Mouse (Mus musculus): ENCODE measurements around the gene Gp9. TPM values are rescaled to one million over a fixed set of nuclear protein-coding genes. Genes with fewer than 3 reads are reported as not detected.
A peak's percentile ranks its signal among the peaks of the same experiment; 100 is the strongest.

Gp9 gene
- total and polyA plus RNA-seq, 2 experiments = 0.74 TPM; not detected in 1

DNA sequence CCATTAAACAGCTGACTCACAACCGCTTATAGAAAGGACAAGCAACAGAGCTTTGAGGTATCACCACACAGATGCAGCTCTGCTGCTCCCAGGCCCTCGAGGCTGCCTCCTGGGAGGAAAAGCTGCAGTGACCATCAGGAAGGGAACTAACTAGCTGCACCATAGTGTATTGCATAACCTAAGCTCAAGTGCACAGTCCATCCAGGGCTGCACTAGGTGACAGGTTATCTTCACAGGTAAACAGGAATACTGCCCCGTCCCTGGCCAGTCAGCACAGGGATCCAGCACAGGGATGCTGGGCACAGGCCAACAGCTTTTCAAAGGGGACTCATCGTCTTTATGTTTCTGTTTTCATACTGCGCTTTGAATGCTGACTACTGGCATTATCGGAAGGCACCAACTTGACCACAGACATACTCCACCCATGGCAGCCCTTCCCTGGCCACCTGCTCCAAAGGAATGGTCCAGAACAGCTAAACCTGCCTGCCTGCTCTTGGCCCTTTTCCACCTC is 31.8 kb downstream of the Gp9 start:
- Histone ChIP-seq H3K9ac (ENCODE audit: low read depth, low read length) (peak overlapping the region; percentile 80), H3K4me1 (ENCODE audit: control insufficient read depth, insufficient read depth, low read length) (peaks cover 25% of the 10 kb centered on the region), H3K79me2 (ENCODE audit: control insufficient read depth, insufficient read depth, low read length) (peaks cover 23% of the 10 kb centered on the region; the same call in 1 of the 2 replicates), H3K4me3 (ENCODE audit: insufficient read depth, low read depth, low read length) (peak overlapping the region; percentile 85), H3K27ac (replicated peaks; ENCODE audit: insufficient read depth, low read depth, low read length) (peak overlapping the region; percentile 97), H3K36me3 (ENCODE audit: control insufficient read depth, insufficient read depth, low read length) (peaks cover 2% of the 10 kb centered on the region; the same call in 1 of the 2 replicates), H3K27me3 (ENCODE audit: control insufficient read depth, insufficient read depth, low read length) (no peaks in the 10 kb centered on the region)
- DNase-seq (ENCODE audit: extremely low read depth, low read depth, low spot score) = peak; percentile 97
- WGBS = 13% methylated on average over 6 of the region's 6 CpGs
- TF ChIP-seq POLR2A (IDR thresholded peaks at IDR 0.05; ENCODE audit: extremely low read depth, insufficient read depth, low read length) (peak; percentile 61; the same call in 1 of the 2 replicates), CTCF (IDR thresholded peaks at IDR 0.05; ENCODE audit: low read depth, low read length) (0 out of 2 replicates have a peak, but pooled peaks have one; percentile 4)

- peaks cover 24% of the 10 kb centered on the region for H3K4me1 ChIP-seq (ENCODE audit: control insufficient read depth, insufficient read depth, low read length)
- WGBS = 1% methylated on average over 6 of the region's 6 CpGs
These were observed 32.4 kb downstream of the Gp9 start for GRCm38 (mm10) chr6:87810311-87810710.

GRCm38 (mm10) chr6:87810713-87811669 is 33.1 kb downstream of the Gp9 start:
- under 1% methylated on average over 77 of the region's 77 CpGs for WGBS
- no peak for TF ChIP-seq CTCF (IDR thresholded peaks at IDR 0.05; ENCODE audit: low read depth, low read length)
- TF ChIP-seq POLR2A (IDR thresholded peaks at IDR 0.05; ENCODE audit: extremely low read depth, insufficient read depth, low read length) = peak; percentile 63; the same call in 1 of the 2 replicates
- peak; percentile 80 for DNase-seq (ENCODE audit: extremely low read depth, low read depth, low spot score)
- Histone ChIP-seq H3K4me1 (ENCODE audit: control insufficient read depth, insufficient read depth, low read length) (peaks cover 17% of the 10 kb centered on the region), H3K27me3 (ENCODE audit: control insufficient read depth, insufficient read depth, low read length) (no peaks in the 10 kb centered on the region), H3K27ac (replicated peaks; ENCODE audit: insufficient read depth, low read depth, low read length) (peak overlapping the region; percentile 97), H3K9ac (ENCODE audit: low read depth, low read length) (peak overlapping the region; percentile 93), H3K79me2 (ENCODE audit: control insufficient read depth, insufficient read depth, low read length) (peaks cover 14% of the 10 kb centered on the region; the same call in 1 of the 2 replicates), H3K36me3 (ENCODE audit: control insufficient read depth, insufficient read depth, low read length) (no peaks in the 10 kb centered on the region; the same call in 1 of the 2 replicates), H3K4me3 (ENCODE audit: insufficient read depth, low read depth, low read length) (peak overlapping the region; percentile 85)

More at GRCm38 (mm10) chr6:87810311-87810710, 32.4 kb downstream of the Gp9 start:
- Histone ChIP-seq H3K36me3 (ENCODE audit: control insufficient read depth, insufficient read depth, low read length) (no peaks in the 10 kb centered on the region; the same call in 1 of the 2 replicates), H3K4me3 (ENCODE audit: insufficient read depth, low read depth, low read length) (peak overlapping the region; percentile 85), H3K79me2 (ENCODE audit: control insufficient read depth, insufficient read depth, low read length) (peaks cover 19% of the 10 kb centered on the region; the same call in 1 of the 2 replicates), H3K27me3 (ENCODE audit: control insufficient read depth, insufficient read depth, low read length) (no peaks in the 10 kb centered on the region), H3K9ac (ENCODE audit: low read depth, low read length) (peak overlapping the region; percentile 93), H3K27ac (replicated peaks; ENCODE audit: insufficient read depth, low read depth, low read length) (peak overlapping the region; percentile 97)
- TF ChIP-seq POLR2A (IDR thresholded peaks at IDR 0.05; ENCODE audit: extremely low read depth, insufficient read depth, low read length) (no peak), CTCF (IDR thresholded peaks at IDR 0.05; ENCODE audit: low read depth, low read length) (no peak)
- no peak for DNase-seq (ENCODE audit: extremely low read depth, low read depth, low spot score)

- Histone ChIP-seq H3K9ac (ENCODE audit: low read depth, low read length) (peak within 1 kb of the TSS; percentile 93), H3K79me2 (ENCODE audit: control insufficient read depth, insufficient read depth, low read length) (peaks cover 12% of the 10 kb centered on the region; the same call in 1 of the 2 replicates), H3K36me3 (ENCODE audit: control insufficient read depth, insufficient read depth, low read length) (no peaks in the 10 kb centered on the region; the same call in 1 of the 2 replicates), H3K4me3 (ENCODE audit: insufficient read depth, low read depth, low read length) (peak within 1 kb of the TSS; percentile 85), H3K27ac (replicated peaks; ENCODE audit: insufficient read depth, low read depth, low read length) (peak within 1 kb of the TSS; percentile 97), H3K4me1 (ENCODE audit: control insufficient read depth, insufficient read depth, low read length) (peaks cover 13% of the 10 kb centered on the region), H3K27me3 (ENCODE audit: control insufficient read depth, insufficient read depth, low read length) (no peaks in the 10 kb centered on the region)
- 0 out of 2 replicates have a peak, but pooled peaks have one; percentile 9 for TF ChIP-seq CTCF (IDR thresholded peaks at IDR 0.05; ENCODE audit: low read depth, low read length)
- peak; percentile 95 for TF ChIP-seq POLR2A (IDR thresholded peaks at IDR 0.05; ENCODE audit: extremely low read depth, insufficient read depth, low read length)
- peak; percentile 72 for DNase-seq (ENCODE audit: extremely low read depth, low read depth, low spot score)
- under 1% methylated on average over 54 of the region's 56 CpGs for WGBS
These were observed 33.9 kb downstream of the Gp9 start, which contains the start of gene Rab43 for GRCm38 (mm10) chr6:87811675-87812338. Rab43 (minus strand) TSS chr6:87812164.

DNA sequence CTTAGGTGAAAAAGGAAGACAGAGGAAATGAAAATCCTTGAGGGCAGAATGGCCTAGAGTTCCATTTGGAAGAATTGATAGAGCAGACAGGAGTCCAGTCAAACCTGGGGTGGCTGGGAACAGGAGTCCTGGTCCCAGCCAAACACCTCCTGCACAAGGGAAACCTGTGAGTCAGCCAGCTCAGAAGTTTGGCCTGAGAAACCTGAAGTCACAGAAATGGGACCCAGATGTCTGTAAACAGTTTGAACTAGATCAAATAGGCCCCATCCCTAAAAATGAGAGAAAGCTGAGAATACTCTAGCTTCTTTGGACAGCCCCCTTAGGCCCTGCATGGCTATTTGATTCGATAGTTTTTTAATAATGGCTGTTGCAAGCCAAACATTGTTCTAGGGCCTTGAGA is 34.8 kb downstream of the Gp9 start:
- no peak overlapping the region for H3K9ac ChIP-seq (ENCODE audit: low read depth, low read length)
- no peak for TF ChIP-seq CTCF (IDR thresholded peaks at IDR 0.05; ENCODE audit: low read depth, low read length)
- TF ChIP-seq POLR2A (IDR thresholded peaks at IDR 0.05; ENCODE audit: extremely low read depth, insufficient read depth, low read length) = no peak
- H3K4me3 ChIP-seq (ENCODE audit: insufficient read depth, low read depth, low read length) = no peak overlapping the region
- DNase-seq (ENCODE audit: extremely low read depth, low read depth, low spot score) = no peak
- WGBS = 97% methylated on average over 1 of the region's 1 CpGs
- peaks cover 6% of the 10 kb centered on the region for H3K4me1 ChIP-seq (ENCODE audit: control insufficient read depth, insufficient read depth, low read length)
- no peaks in the 10 kb centered on the region for H3K27me3 ChIP-seq (ENCODE audit: control insufficient read depth, insufficient read depth, low read length)
- H3K27ac ChIP-seq (replicated peaks; ENCODE audit: insufficient read depth, low read depth, low read length) = no peak overlapping the region
- H3K36me3 ChIP-seq (ENCODE audit: control insufficient read depth, insufficient read depth, low read length) = peaks cover 2% of the 10 kb centered on the region; the same call in 1 of the 2 replicates
- H3K79me2 ChIP-seq (ENCODE audit: control insufficient read depth, insufficient read depth, low read length) = peaks cover 7% of the 10 kb centered on the region; the same call in 1 of the 2 replicates

Measured in liver, adult 2 months (tissue).